In genomic region chr2:89912616-89913015, GRCm38 (mm10) we compare ENCODE assay signal across 25 mouse cellular contexts. TPM values are rescaled to one million over a fixed set of nuclear protein-coding genes. Genes with fewer than 3 reads are reported as not detected.
DNase-seq lines count a peak whose midpoint lies in the region; TF ChIP-seq lines count a peak whose summit lies in the region.
"Not testable (repeated sequence)": the region's sequence is repeated elsewhere in the genome, so short reads cannot be mapped to it uniquely, and the experiment has no call there.
"Had no signal": no experiment of that assay in that cellular context is flagged by ENCODE, and none has a peak within 500 bp of the region (broad histone marks: within the 10 kb centered on the region; RNA-seq: fewer than 3 reads in every experiment).

No protein-coding gene starts in this region.

- H3K27ac ChIP-seq in ES-Bruce4 (ENCODE audit: insufficient read depth, low read length); ES-E14 (ENCODE audit: insufficient read depth, low read depth, low read length, poor library complexity, severe bottlenecking): not testable (repeated sequence)

- H3K36me3 ChIP-seq in E14TG2a.4 (ENCODE audit: insufficient read depth, low read length); ES-Bruce4 (ENCODE audit: control insufficient read depth, insufficient read depth, low read length, poor library complexity, severe bottlenecking); ES-E14 (ENCODE audit: control insufficient read depth, insufficient read depth, low read length, poor library complexity, severe bottlenecking): not testable (repeated sequence)

- not testable (repeated sequence) for TF ChIP-seq CTCF in E14TG2a.4 (conservative IDR thresholded peaks at IDR 0.05; ENCODE audit: low read length); ES-Bruce4 (IDR thresholded peaks at IDR 0.05; ENCODE audit: low read depth, low read length)

- in situ Hi-C loops in ES-E14 (cut with MboI; ENCODE audit: low sequenced_read_pairs in 2 of 2, unreplicated experiment in 2 of 2) = not testable (repeated sequence)

- TF ChIP-seq POLR2A in ES-Bruce4 (IDR thresholded peaks at IDR 0.05; ENCODE audit: insufficient read depth, low read length) = not testable (repeated sequence)

- H3K4me3 ChIP-seq in E14TG2a.4 (replicated peaks; ENCODE audit: low read length) (peak overlapping the region; percentile 72), ES-Bruce4 (ENCODE audit: low read depth, low read length) (peak overlapping the region; percentile 77), ES-E14 (ENCODE audit: insufficient read depth in 1 of 2, low read depth in 1 of 2, low read length in 2 of 2, poor library complexity in 1 of 2, severe bottlenecking in 1 of 2) (peak overlapping the region; percentile 57 to 70)

- not testable (repeated sequence) for TF ChIP-seq EP300 in ES-Bruce4 (IDR thresholded peaks at IDR 0.05; ENCODE audit: insufficient read depth, low read depth, low read length)

- peak; percentile 4 for DNase-seq in ES-CJ7 (ENCODE audit: low read depth, low spot score)
- DNase-seq in ES-E14 (ENCODE audit: low read depth, low spot score) = not testable (repeated sequence)
- DNase-seq in NIH3T3 (ENCODE audit: low read depth) = peak; percentile 8
- DNase-seq in R1 (ENCODE audit: low read depth, low spot score) = peak; percentile 4
- DNase-seq in ZHBTc4 (ENCODE audit: low read depth, low spot score) = peak; percentile 30
- DNase-seq in heart, adult 11 months = peak; percentile 59

- not testable (repeated sequence) for H3K9me3 ChIP-seq in E14TG2a.4 (ENCODE audit: low read length); ES-Bruce4 (replicated peaks; ENCODE audit: control insufficient read depth, insufficient read depth, low read length, poor library complexity, severe bottlenecking); ES-E14 (ENCODE audit: control insufficient read depth, insufficient read depth, low read depth, low read length)

- H3K9ac ChIP-seq in ES-Bruce4 (ENCODE audit: low read depth, poor library complexity, severe bottlenecking) (peak overlapping the region; percentile 36; the same call in 1 of the 2 replicates), ES-E14 (ENCODE audit: insufficient read depth, low read depth, low read length, poor library complexity, severe bottlenecking) (peak overlapping the region; percentile 62)

- not testable (repeated sequence) for H3K4me1 ChIP-seq in E14TG2a.4 (replicated peaks; ENCODE audit: low read depth, low read length); ES-Bruce4 (ENCODE audit: control insufficient read depth, insufficient read depth, low read length); ES-E14 (ENCODE audit: control insufficient read depth in 2 of 2, insufficient read depth in 2 of 2, low read length in 2 of 2, poor library complexity in 1 of 2)

- H3K27me3 ChIP-seq in E14TG2a.4 (ENCODE audit: insufficient read depth, low read length); ES-Bruce4 (ENCODE audit: control insufficient read depth, insufficient read depth, low read length, poor library complexity, severe bottlenecking): not testable (repeated sequence)

RNA-seq across cellular contexts. Expression of gene Olfr1258, which starts 14.5 kb away (rescaled TPM):
- polyA plus RNA-seq in ES-Bruce4 (2011; ENCODE audit: insufficient read depth, insufficient read length, low read depth, missing spikeins) = not detected in 2 replicates
- total RNA-seq in ES-E14 (2012; rRNA removed) = not detected in 2 replicates
- total RNA-seq: adrenal gland, adult 18-20 months; adrenal gland, adult 2 months; adrenal gland, adult 8-10 months; adrenal gland, postnatal 10 days; adrenal gland, postnatal 14 days; adrenal gland, postnatal 25 days; adrenal gland, postnatal 36 days; adrenal gland, postnatal 4 days; CH12.LX; MEL had no signal
- polyA plus RNA-seq: activated CD4-positive, CD25-positive, alpha-beta regulatory T cell, adult 4 months; adrenal gland, adult 2 months; brain, embryonic 14.5 days; cerebellum, adult 2 months; G1E; Patski had no signal

RNA-seq across cellular contexts. Expression of gene Olfr1257, which starts 34.4 kb away (rescaled TPM):
- polyA plus RNA-seq in ES-Bruce4 (2011; ENCODE audit: insufficient read depth, insufficient read length, low read depth, missing spikeins) = not detected in 2 replicates
- not detected in 2 replicates for total RNA-seq in ES-E14 (2012; rRNA removed)
- total RNA-seq: adrenal gland, adult 18-20 months; adrenal gland, adult 2 months; adrenal gland, adult 8-10 months; adrenal gland, postnatal 10 days; adrenal gland, postnatal 14 days; adrenal gland, postnatal 25 days; adrenal gland, postnatal 36 days; adrenal gland, postnatal 4 days; CH12.LX; MEL had no signal
- polyA plus RNA-seq: activated CD4-positive, CD25-positive, alpha-beta regulatory T cell, adult 4 months; adrenal gland, adult 2 months; brain, embryonic 14.5 days; C2C12; CD4-positive, CD25-positive, alpha-beta regulatory T cell, adult 4 months; cerebellum, adult 2 months; G1E; Patski had no signal

RNA-seq across cellular contexts. Expression of gene Olfr1259, which starts 35.8 kb away (rescaled TPM):
- polyA plus RNA-seq in ES-Bruce4 (2011; ENCODE audit: insufficient read depth, insufficient read length, low read depth, missing spikeins) = not detected in 2 replicates
- total RNA-seq in ES-E14 (2012; rRNA removed) = not detected in 2 replicates
- total RNA-seq: adrenal gland, adult 18-20 months; adrenal gland, adult 2 months; adrenal gland, adult 8-10 months; adrenal gland, postnatal 10 days; adrenal gland, postnatal 14 days; adrenal gland, postnatal 25 days; adrenal gland, postnatal 36 days; adrenal gland, postnatal 4 days; MEL had no signal
- polyA plus RNA-seq: activated CD4-positive, CD25-positive, alpha-beta regulatory T cell, adult 4 months; adrenal gland, adult 2 months; brain, embryonic 14.5 days; CD4-positive, CD25-positive, alpha-beta regulatory T cell, adult 4 months; cerebellum, adult 2 months; G1E; Patski had no signal
